Mouse (Mus musculus) lung, embryonic 14.5 days (tissue): ENCODE measurements around the gene Vat1. TPM values are rescaled to one million over a fixed set of nuclear protein-coding genes. Genes with fewer than 3 reads are reported as not detected.

Experiments
- ATAC-seq: fragments of 200-750 bp; cut with Nextera tagmentation; 2 replicates; pipeline ENCODE4 v1.8.0; 2017; ENCODE audit warnings: mild to moderate bottlenecking, moderate TSS enrichment, moderate library complexity; ENCODE audit not compliant: insufficient read depth
- DNase-seq: peaks from one replicate; pipeline ENCODE4 v3.0.0-alpha.2; 2015
- H3K27ac ChIP-seq: fragments of 300-500 bp; sonication (generic); 2 replicates; pipeline ENCODE4 v1.5.1; 2014; ENCODE audit warnings: low read depth, mild to moderate bottlenecking, moderate library complexity
- H3K27me3 ChIP-seq: fragments of 300-500 bp; sonication (generic); 2 replicates; pipeline ENCODE4 v1.6.1; 2014; ENCODE audit warnings: low read length, control low read depth; ENCODE audit not compliant: insufficient read depth
- H3K36me3 ChIP-seq: fragments of 300-500 bp; sonication (generic); 2 replicates; pipeline ENCODE4 v1.6.1; 2014; ENCODE audit warnings: control low read depth; ENCODE audit not compliant: insufficient read depth
- H3K4me1 ChIP-seq: fragments of 300-500 bp; sonication (generic); 2 replicates; pipeline ENCODE4 v1.6.1; 2014; ENCODE audit warnings: antibody characterized with exemption, control low read depth; ENCODE audit not compliant: insufficient read depth
- H3K4me2 ChIP-seq: fragments of 300-500 bp; sonication (generic); 2 replicates; pipeline ENCODE4 v1.6.1; 2014; ENCODE audit warnings: mild to moderate bottlenecking
- H3K4me3 ChIP-seq: fragments of 300-500 bp; sonication (generic); 2 replicates; pipeline ENCODE4 v1.5.1; 2014; ENCODE audit warnings: low read depth, low read length
- H3K9ac ChIP-seq: fragments of 300-500 bp; sonication (generic); 2 replicates; pipeline ENCODE4 v1.6.1; 2014
- H3K9me3 ChIP-seq: fragments of 300-500 bp; sonication (generic); 2 replicates; pipeline ENCODE4 v1.6.1; 2016; ENCODE audit warnings: low read depth, low read length, control low read depth
- CTCF ChIP-seq: IDR thresholded peaks from 2 replicates; pipeline ENCODE4 v1.5.1; 2016; ENCODE audit warnings: antibody characterized with exemption, low read depth
- WGBS: fragments of 180-500 bp; shearing (Covaris S2); extraction: QIAGEN DNeasy Blood & Tissue Kit; methylation state at CpG from one replicate; pipeline ENCODE4 v1.1.7; 2014; 5-methylcytosine and 5-hydroxymethylcytosine counted together
- polyA plus RNA-seq: library from polyadenylated mRNA; unstranded; fragments of >200 nt; fragmentation: Nextera tagmentation; extraction: Ambion mirVana; gene quantifications from 2 replicates; pipeline ENCODE4 v1.2.1, GENCODE M21; 2014

Gene Vat1
- polyA plus RNA-seq, 1 experiment from 2014 or later = 36.3 TPM

GRCm38 (mm10) chr11:101465101-101465868, 745 bp downstream of the Vat1 start:
- H3K27ac ChIP-seq = peak overlapping the region; percentile 79
- H3K4me2 ChIP-seq = peak overlapping the region; percentile 97
- H3K9ac ChIP-seq = peak overlapping the region; percentile 62
- DNase-seq (peak; percentile 56), ATAC-seq (peak; percentile 30)
- no peaks in the 10 kb centered on the region for H3K9me3 ChIP-seq
- H3K4me3 ChIP-seq = peak overlapping the region; percentile 74
- H3K4me1 ChIP-seq = peaks cover 5% of the 10 kb centered on the region; the same call in 1 of the 2 replicates
- peaks cover 19% of the 10 kb centered on the region; the same call in 1 of the 2 replicates for H3K36me3 ChIP-seq
- peak; percentile 30; the same call in 1 of the 2 replicates for TF ChIP-seq CTCF
- H3K27me3 ChIP-seq = no peaks in the 10 kb centered on the region
- WGBS = under 1% methylated on average over 51 of the region's 51 CpGs

- 13% methylated on average over 12 of the region's 12 CpGs for WGBS
- ATAC-seq (peak; percentile 7; the same call in 1 of the 2 replicates), DNase-seq (peak; percentile 59)
- peaks cover 5% of the 10 kb centered on the region; the same call in 1 of the 2 replicates for H3K4me1 ChIP-seq
- no peaks in the 10 kb centered on the region for H3K9me3 ChIP-seq
- H3K27me3 ChIP-seq = no peaks in the 10 kb centered on the region
- peak within 1 kb of the TSS; percentile 97 for H3K4me2 ChIP-seq
- H3K4me3 ChIP-seq = peak within 1 kb of the TSS; percentile 74
- no peak for TF ChIP-seq CTCF
- H3K27ac ChIP-seq = peak within 1 kb of the TSS; percentile 79
- H3K9ac ChIP-seq = peak within 1 kb of the TSS; percentile 62
- H3K36me3 ChIP-seq = peaks cover 22% of the 10 kb centered on the region; the same call in 1 of the 2 replicates
These were observed 1.6 kb downstream of the Vat1 start, which contains the start of gene Rnd2 for GRCm38 (mm10) chr11:101464211-101465100. Rnd2 (plus strand) TSS chr11:101464999.

- ATAC-seq = no peak
- Histone ChIP-seq H3K4me1 (peaks cover 5% of the 10 kb centered on the region; the same call in 1 of the 2 replicates), H3K4me3 (no peak overlapping the region), H3K27ac (no peak overlapping the region), H3K9me3 (no peaks in the 10 kb centered on the region), H3K9ac (no peak overlapping the region), H3K27me3 (no peaks in the 10 kb centered on the region), H3K4me2 (peak overlapping the region; percentile 97; the same call in 1 of the 2 replicates), H3K36me3 (peaks cover 26% of the 10 kb centered on the region; the same call in 1 of the 2 replicates)
- DNase-seq = peak; percentile 46
- no peak for TF ChIP-seq CTCF
- 23% methylated on average over 13 of the region's 13 CpGs for WGBS
These were observed 3.2 kb downstream of the Vat1 start for GRCm38 (mm10) chr11:101462583-101463440.

GRCm38 (mm10) chr11:101462141-101462540, 3.9 kb downstream of the Vat1 start:
- no peak overlapping the region for H3K4me3 ChIP-seq
- ATAC-seq = no peak
- WGBS = 77% methylated on average over 14 of the region's 14 CpGs
- H3K27ac ChIP-seq = no peak overlapping the region
- TF ChIP-seq CTCF = no peak
- H3K9me3 ChIP-seq = no peaks in the 10 kb centered on the region
- no peak for DNase-seq
- no peaks in the 10 kb centered on the region for H3K27me3 ChIP-seq
- H3K4me2 ChIP-seq = no peak overlapping the region
- H3K9ac ChIP-seq = no peak overlapping the region
- peaks cover 26% of the 10 kb centered on the region; the same call in 1 of the 2 replicates for H3K36me3 ChIP-seq
- peaks cover 5% of the 10 kb centered on the region; the same call in 1 of the 2 replicates for H3K4me1 ChIP-seq

- Histone ChIP-seq H3K9me3 (no peaks in the 10 kb centered on the region), H3K4me3 (no peak overlapping the region), H3K27ac (no peak overlapping the region), H3K9ac (no peak overlapping the region), H3K27me3 (no peaks in the 10 kb centered on the region), H3K4me1 (peaks cover 5% of the 10 kb centered on the region; the same call in 1 of the 2 replicates), H3K4me2 (no peak overlapping the region), H3K36me3 (peaks cover 26% of the 10 kb centered on the region; the same call in 1 of the 2 replicates)
- ATAC-seq (no peak), DNase-seq (no peak)
- no peak for TF ChIP-seq CTCF
- WGBS = 74% methylated on average over 15 of the region's 15 CpGs
These were observed 5.7 kb downstream of the Vat1 start for GRCm38 (mm10) chr11:101460321-101460720.

GRCm38 (mm10) chr11:101459716-101460115, 6.3 kb downstream of the Vat1 start:
- WGBS = 24% methylated on average over 6 of the region's 6 CpGs
- Histone ChIP-seq H3K27ac (no peak overlapping the region), H3K36me3 (peaks cover 26% of the 10 kb centered on the region; the same call in 1 of the 2 replicates), H3K4me2 (no peak overlapping the region), H3K4me1 (peaks cover 6% of the 10 kb centered on the region; the same call in 1 of the 2 replicates), H3K27me3 (no peaks in the 10 kb centered on the region), H3K9ac (no peak overlapping the region), H3K4me3 (no peak overlapping the region), H3K9me3 (no peaks in the 10 kb centered on the region)
- ATAC-seq (no peak), DNase-seq (no peak)
- TF ChIP-seq CTCF = no peak
